Mouse (Mus musculus) limb, embryonic 10.5 days (tissue): Measurements from ENCODE around the gene Lmx1a. TPM values are rescaled to one million over a fixed set of nuclear protein-coding genes. Genes with fewer than 3 reads are reported as not detected.
A peak's percentile ranks its signal among the peaks of the same experiment; 100 is the strongest.

Experiments used
- DNase-seq: peaks from one replicate; pipeline ENCODE4 v3.0.0-alpha.2; 2017; ENCODE audit warnings: low spot score
- H3K27ac ChIP-seq: fragments of 300-500 bp; sonication (generic); 2 replicates; pipeline ENCODE4 v1.5.1; 2016; ENCODE audit warnings: mild to moderate bottlenecking
- H3K27me3 ChIP-seq: fragments of 300-500 bp; sonication (generic); 2 replicates; pipeline ENCODE4 v1.6.1; 2016; ENCODE audit warnings: low read depth, mild to moderate bottlenecking; ENCODE audit not compliant: poor library complexity, severe bottlenecking
- H3K36me3 ChIP-seq: fragments of 300-500 bp; sonication (generic); 2 replicates; pipeline ENCODE4 v1.6.1; 2016; ENCODE audit warnings: mild to moderate bottlenecking, moderate library complexity
- H3K4me1 ChIP-seq: fragments of 300-500 bp; sonication (generic); 2 replicates; pipeline ENCODE4 v1.6.1; 2016
- H3K4me3 ChIP-seq: fragments of 300-500 bp; sonication (generic); 2 replicates; pipeline ENCODE4 v1.5.1; 2016; ENCODE audit warnings: mild to moderate bottlenecking, moderate library complexity
- H3K9me3 ChIP-seq: fragments of 300-500 bp; sonication (generic); replicated peaks from 2 replicates; pipeline ENCODE4 v1.6.1; 2016; ENCODE audit warnings: mild to moderate bottlenecking
- WGBS: fragments of 180-500 bp; shearing (Covaris S2); methylation state at CpG from one replicate; pipeline ENCODE4 v1.1.7; 2016; 5-methylcytosine and 5-hydroxymethylcytosine counted together
- polyA plus RNA-seq: library from polyadenylated mRNA; unstranded; fragments of >200 nt; fragmentation: Nextera tagmentation; extraction: Ambion mirVana; gene quantifications from 2 replicates; pipeline ENCODE4 v1.2.1, GENCODE M21; 2016

The Lmx1a gene
- polyA plus RNA-seq: 1.1 and 1.2 TPM in 2 replicates

DNA sequence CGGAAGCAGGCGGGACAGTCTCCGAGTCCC lies at the start of gene Lmx1a:
Gene Lmx1a (plus strand): TSS at position 6 of the 30 bp plus-strand sequence.
- Histone ChIP-seq H3K36me3 (no peaks in the 10 kb centered on the region), H3K4me3 (peak within 1 kb of the TSS; percentile 62), H3K27me3 (peaks cover 87% of the 10 kb centered on the region), H3K4me1 (peaks cover 29% of the 10 kb centered on the region), H3K27ac (peak within 1 kb of the TSS; percentile 56), H3K9me3 (no peaks in the 10 kb centered on the region)
- WGBS: 0% methylated on average over 3 of the region's 3 CpGs
- no peak for DNase-seq

- WGBS: 19% methylated on average over 16 of the region's 16 CpGs
- peaks cover 46% of the 10 kb centered on the region for H3K27me3 ChIP-seq
- no peaks in the 10 kb centered on the region for H3K36me3 ChIP-seq
Measured at GRCm38 (mm10) chr1:167644866-167645537, 44.0 kb upstream of the Lmx1a start.

DNA sequence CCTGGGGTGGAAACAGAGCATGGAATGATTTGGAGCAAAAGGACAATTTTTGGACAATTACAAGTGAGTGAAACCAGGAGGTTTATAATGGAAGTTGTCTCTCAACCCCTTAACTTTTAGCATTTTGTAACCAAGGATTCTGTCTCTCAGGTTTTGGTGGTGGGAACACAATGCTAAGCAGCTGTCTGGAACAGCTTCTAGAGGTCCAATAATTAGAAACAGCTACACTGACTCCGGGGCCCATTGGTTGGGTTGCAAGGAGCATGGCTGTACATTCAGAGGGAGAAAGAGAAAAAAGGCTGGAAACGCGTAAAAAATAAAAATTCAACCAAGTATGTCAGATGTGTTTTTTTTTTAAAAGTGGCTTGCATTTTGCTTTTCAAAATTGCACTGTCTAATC lies 40.4 kb upstream of the Lmx1a start:
- peaks cover 18% of the 10 kb centered on the region for H3K4me1 ChIP-seq
- H3K27me3 ChIP-seq: peaks cover 23% of the 10 kb centered on the region
- H3K36me3 ChIP-seq: no peaks in the 10 kb centered on the region
- no peak overlapping the region for H3K4me3 ChIP-seq
- DNase-seq: no peak
- no peaks in the 10 kb centered on the region for H3K9me3 ChIP-seq
- 63% methylated on average over 3 of the region's 3 CpGs for WGBS
- H3K27ac ChIP-seq: 0 out of 2 replicates have a peak overlapping the region, but pooled peaks have one; percentile 25

More at GRCm38 (mm10) chr1:167644866-167645537, 44.0 kb upstream of the Lmx1a start:
- Histone ChIP-seq H3K4me1 (peaks cover 18% of the 10 kb centered on the region), H3K9me3 (no peaks in the 10 kb centered on the region), H3K4me3 (no peak overlapping the region), H3K27ac (no peak overlapping the region)
- peak; percentile 87 for DNase-seq

- Histone ChIP-seq H3K9me3 (no peaks in the 10 kb centered on the region), H3K4me3 (no peak overlapping the region), H3K27ac (no peak overlapping the region), H3K27me3 (peaks cover 23% of the 10 kb centered on the region), H3K36me3 (no peaks in the 10 kb centered on the region), H3K4me1 (peaks cover 18% of the 10 kb centered on the region)
- 74% methylated on average over 11 of the region's 11 CpGs for WGBS
- no peak for DNase-seq
Measured at GRCm38 (mm10) chr1:167649122-167649633, 39.9 kb upstream of the Lmx1a start.

- 80% methylated on average over 2 of the region's 2 CpGs for whole genome bisulfite sequencing
- Histone ChIP-seq H3K36me3 (no peaks in the 10 kb centered on the region), H3K27ac (no peak overlapping the region), H3K4me1 (peaks cover 15% of the 10 kb centered on the region), H3K4me3 (no peak overlapping the region), H3K27me3 (peaks cover 33% of the 10 kb centered on the region), H3K9me3 (no peaks in the 10 kb centered on the region)
- no peak for DNase-seq
Measured at GRCm38 (mm10) chr1:167652336-167652735, 36.7 kb upstream of the Lmx1a start.

DNA sequence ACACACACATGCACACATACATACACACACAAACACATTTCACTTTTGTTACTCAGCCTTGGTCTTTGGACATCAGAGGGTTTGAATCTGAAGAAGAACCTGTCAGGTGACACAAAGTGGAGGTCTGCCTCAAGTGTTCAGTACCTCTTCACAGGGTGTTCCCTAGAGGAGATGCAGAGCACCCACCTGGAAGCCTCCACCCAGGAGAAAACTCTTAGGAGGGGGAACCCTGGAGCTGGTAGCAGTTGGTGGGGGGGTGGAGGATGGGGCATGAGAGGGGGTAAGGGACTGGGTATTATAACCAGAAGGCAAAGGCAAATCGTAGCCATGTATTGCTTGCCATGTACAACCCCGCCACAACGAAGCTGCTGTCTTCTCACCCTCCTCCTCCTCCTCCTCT lies 30.0 kb upstream of the Lmx1a start:
- Histone ChIP-seq H3K9me3 (no peaks in the 10 kb centered on the region), H3K27me3 (peaks cover 90% of the 10 kb centered on the region), H3K4me3 (no peak overlapping the region), H3K36me3 (no peaks in the 10 kb centered on the region), H3K27ac (no peak overlapping the region), H3K4me1 (peaks cover 20% of the 10 kb centered on the region)
- WGBS: 76% methylated on average over 3 of the region's 3 CpGs
- no peak for DNase-seq

DNA sequence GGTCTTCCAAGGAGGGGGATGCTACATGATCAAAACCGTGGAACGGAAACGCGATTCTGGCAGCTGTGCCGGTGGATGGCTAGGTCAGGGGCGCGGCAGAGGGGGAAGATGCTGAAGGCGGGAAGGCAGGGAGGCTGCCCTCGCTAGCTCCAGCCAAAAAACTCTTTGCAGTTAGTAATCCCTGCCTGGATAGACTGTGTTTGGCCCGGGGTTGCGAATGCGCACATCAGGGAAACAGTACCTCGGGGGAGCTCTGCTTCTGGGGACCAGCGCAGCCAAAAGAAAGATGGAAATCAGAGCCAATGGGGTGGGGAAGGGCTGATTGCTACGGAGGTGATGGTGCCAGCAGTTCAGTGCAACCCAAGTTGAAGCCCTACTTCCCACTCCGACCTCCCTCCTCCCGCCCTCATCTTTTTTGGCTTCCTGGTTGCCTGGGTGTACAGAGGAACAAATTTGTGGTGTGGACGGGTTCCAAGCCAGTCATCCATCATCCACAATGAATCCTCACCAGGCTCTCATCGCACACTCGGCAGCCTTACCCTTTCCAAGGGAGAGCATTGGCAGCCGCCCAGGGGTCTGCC lies 28.4 kb upstream of the Lmx1a start:
- H3K9me3 ChIP-seq: no peaks in the 10 kb centered on the region
- peak; percentile 50 for DNase-seq
- WGBS: 2% methylated on average over 21 of the region's 21 CpGs
- no peak overlapping the region for H3K27ac ChIP-seq
- peaks cover 20% of the 10 kb centered on the region for H3K4me1 ChIP-seq
- no peaks in the 10 kb centered on the region for H3K36me3 ChIP-seq
- H3K27me3 ChIP-seq: peaks cover 87% of the 10 kb centered on the region
- H3K4me3 ChIP-seq: peak overlapping the region; percentile 42

DNA sequence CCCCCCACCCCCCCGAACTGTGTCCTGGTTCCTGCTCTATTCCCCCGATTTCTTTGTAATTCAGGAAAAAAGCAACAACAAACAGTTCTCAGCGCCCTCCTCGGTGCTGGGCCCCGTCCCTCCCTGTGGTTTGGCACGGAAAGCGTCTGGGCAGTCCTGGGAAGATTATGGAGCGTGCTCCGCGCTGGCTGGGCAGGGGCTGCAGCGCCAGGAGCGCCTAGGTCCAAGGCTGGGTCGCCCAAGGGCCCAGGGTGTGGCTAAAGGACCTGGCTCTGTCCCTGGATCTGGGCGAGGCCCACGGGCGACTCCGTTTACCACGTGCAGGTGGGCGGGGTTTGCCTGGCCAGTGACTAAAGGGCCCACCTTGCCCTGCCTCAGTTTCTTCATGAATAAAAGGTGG lies 27.9 kb upstream of the Lmx1a start:
- no peak overlapping the region for H3K27ac ChIP-seq
- H3K36me3 ChIP-seq: no peaks in the 10 kb centered on the region
- H3K4me3 ChIP-seq: peak overlapping the region; percentile 42
- peaks cover 20% of the 10 kb centered on the region for H3K4me1 ChIP-seq
- no peaks in the 10 kb centered on the region for H3K9me3 ChIP-seq
- DNase-seq: no peak
- WGBS: 1% methylated on average over 19 of the region's 19 CpGs
- H3K27me3 ChIP-seq: peaks cover 83% of the 10 kb centered on the region

DNA sequence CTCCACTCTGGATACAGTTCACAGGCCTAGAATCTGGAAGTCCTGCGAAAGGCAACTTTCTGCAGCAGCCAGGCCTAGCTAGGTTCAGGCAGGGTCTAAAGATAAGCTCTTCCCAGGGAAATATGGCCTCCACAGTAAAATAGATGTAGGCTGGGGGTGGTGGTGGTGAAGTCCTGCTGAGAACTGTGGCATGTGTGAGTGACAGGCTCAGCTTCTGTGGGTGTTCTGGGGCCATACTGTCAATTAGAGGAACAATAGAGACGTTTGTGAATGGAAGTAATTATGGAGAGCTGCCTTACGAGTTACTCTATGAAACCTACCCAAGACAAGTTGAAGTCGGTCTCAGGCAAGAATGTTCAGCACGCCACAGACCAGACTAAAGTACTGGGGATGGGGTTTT lies 25.9 kb upstream of the Lmx1a start:
- Histone ChIP-seq H3K4me1 (peaks cover 20% of the 10 kb centered on the region), H3K9me3 (no peaks in the 10 kb centered on the region), H3K4me3 (no peak overlapping the region), H3K27me3 (peaks cover 77% of the 10 kb centered on the region), H3K36me3 (no peaks in the 10 kb centered on the region), H3K27ac (no peak overlapping the region)
- DNase-seq: no peak
- WGBS: 65% methylated on average over 5 of the region's 5 CpGs

- peak; percentile 83 for DNase-seq
- H3K27me3 ChIP-seq: peaks cover 75% of the 10 kb centered on the region
- H3K4me3 ChIP-seq: no peak overlapping the region
- no peaks in the 10 kb centered on the region for H3K9me3 ChIP-seq
- H3K4me1 ChIP-seq: peaks cover 7% of the 10 kb centered on the region
- WGBS: 34% methylated on average over 6 of the region's 6 CpGs
- H3K27ac ChIP-seq: no peak overlapping the region
- no peaks in the 10 kb centered on the region for H3K36me3 ChIP-seq
Measured at GRCm38 (mm10) chr1:167669796-167670195, 19.2 kb upstream of the Lmx1a start.

GRCm38 (mm10) chr1:167672433-167672987 lies 16.5 kb upstream of the Lmx1a start:
- DNase-seq: no peak
- Histone ChIP-seq H3K27me3 (peaks cover 84% of the 10 kb centered on the region), H3K36me3 (no peaks in the 10 kb centered on the region), H3K9me3 (no peaks in the 10 kb centered on the region), H3K4me1 (peaks cover 7% of the 10 kb centered on the region), H3K4me3 (no peak overlapping the region), H3K27ac (no peak overlapping the region)
- 20% methylated on average over 17 of the region's 17 CpGs for WGBS

DNA sequence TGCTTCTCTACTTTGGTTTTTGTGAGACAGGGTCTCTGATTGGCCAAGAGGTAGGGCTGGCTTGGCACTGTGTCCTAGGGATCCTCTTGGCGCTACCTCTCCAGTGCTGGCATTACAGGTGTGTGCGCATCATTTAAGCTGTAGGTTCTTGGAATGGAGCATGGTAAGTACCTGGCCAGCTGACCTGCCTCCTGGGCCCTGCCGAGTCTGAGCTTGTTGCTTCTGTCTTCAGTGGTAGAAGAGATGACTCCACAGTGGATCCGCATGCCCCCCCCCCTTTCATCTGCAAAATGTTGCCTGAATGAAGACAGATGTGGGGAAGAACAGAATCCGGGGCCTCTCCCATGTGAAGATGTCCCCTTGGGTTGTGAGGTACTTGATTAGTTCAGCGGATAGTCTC lies 10.0 kb upstream of the Lmx1a start:
- Histone ChIP-seq H3K9me3 (no peaks in the 10 kb centered on the region; the same call in 1 of the 2 replicates), H3K4me1 (no peaks in the 10 kb centered on the region), H3K36me3 (no peaks in the 10 kb centered on the region), H3K4me3 (no peak overlapping the region), H3K27me3 (peaks cover 28% of the 10 kb centered on the region), H3K27ac (no peak overlapping the region)
- no peak for DNase-seq
- 93% methylated on average over 6 of the region's 6 CpGs for WGBS

- DNase-seq: no peak
- H3K4me1 ChIP-seq: peaks cover 29% of the 10 kb centered on the region
- no peaks in the 10 kb centered on the region for H3K36me3 ChIP-seq
- peak overlapping the region; percentile 62 for H3K4me3 ChIP-seq
- peaks cover 76% of the 10 kb centered on the region for H3K27me3 ChIP-seq
- no peaks in the 10 kb centered on the region for H3K9me3 ChIP-seq
- 0 out of 2 replicates have a peak overlapping the region, but pooled peaks have one; percentile 56 for H3K27ac ChIP-seq
- WGBS: under 1% methylated on average over 8 of the region's 8 CpGs
Measured at GRCm38 (mm10) chr1:167688001-167688346, 1.1 kb upstream of the Lmx1a start.
